Mouse (Mus musculus): ENCODE data around the gene Ppfibp2. TPM values are rescaled to one million over a fixed set of nuclear protein-coding genes. Genes with fewer than 3 reads are reported as not detected.

The Ppfibp2 gene
- polyA plus RNA-seq, 1 experiment from 2014 or later: 15.1 TPM

DNA sequence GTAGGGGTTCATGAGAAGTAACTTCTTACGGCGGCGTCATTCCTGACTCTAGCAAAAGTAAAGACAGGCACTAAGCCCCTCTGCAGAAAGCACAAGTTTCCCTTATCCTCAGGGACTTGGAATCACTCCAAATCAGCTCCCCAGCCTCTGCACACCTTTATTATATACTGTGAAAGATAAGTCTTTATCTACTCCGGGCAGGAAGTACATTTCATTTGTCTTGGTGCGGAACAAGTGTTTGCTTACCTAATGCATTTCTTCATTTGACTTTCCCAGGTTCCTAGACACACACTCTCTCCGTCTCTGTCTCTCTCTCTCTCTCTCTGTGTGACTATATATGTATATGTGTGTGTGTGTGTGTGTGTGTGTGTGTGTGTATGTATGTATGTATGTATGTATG is 68.6 kb downstream of the Ppfibp2 start:
- Histone ChIP-seq H3K4me3 (replicated peaks) (no peak overlapping the region), H3K9me3 (no peaks in the 10 kb centered on the region), H3K9ac (replicated peaks) (no peak overlapping the region), H3K27me3 (no peaks in the 10 kb centered on the region; the same call in 1 of the 2 replicates), H3K4me1 (replicated peaks) (peaks cover 65% of the 10 kb centered on the region), H3K36me3 (no peaks in the 10 kb centered on the region), H3K4me2 (no peak overlapping the region), H3K27ac (no peak overlapping the region)
- no peak for ATAC-seq (ENCODE audit: insufficient number of reproducible peaks, insufficient read depth, low FRiP score, low TSS enrichment, low read depth)
- 91% methylated on average over 6 of the region's 6 CpGs for WGBS

DNA sequence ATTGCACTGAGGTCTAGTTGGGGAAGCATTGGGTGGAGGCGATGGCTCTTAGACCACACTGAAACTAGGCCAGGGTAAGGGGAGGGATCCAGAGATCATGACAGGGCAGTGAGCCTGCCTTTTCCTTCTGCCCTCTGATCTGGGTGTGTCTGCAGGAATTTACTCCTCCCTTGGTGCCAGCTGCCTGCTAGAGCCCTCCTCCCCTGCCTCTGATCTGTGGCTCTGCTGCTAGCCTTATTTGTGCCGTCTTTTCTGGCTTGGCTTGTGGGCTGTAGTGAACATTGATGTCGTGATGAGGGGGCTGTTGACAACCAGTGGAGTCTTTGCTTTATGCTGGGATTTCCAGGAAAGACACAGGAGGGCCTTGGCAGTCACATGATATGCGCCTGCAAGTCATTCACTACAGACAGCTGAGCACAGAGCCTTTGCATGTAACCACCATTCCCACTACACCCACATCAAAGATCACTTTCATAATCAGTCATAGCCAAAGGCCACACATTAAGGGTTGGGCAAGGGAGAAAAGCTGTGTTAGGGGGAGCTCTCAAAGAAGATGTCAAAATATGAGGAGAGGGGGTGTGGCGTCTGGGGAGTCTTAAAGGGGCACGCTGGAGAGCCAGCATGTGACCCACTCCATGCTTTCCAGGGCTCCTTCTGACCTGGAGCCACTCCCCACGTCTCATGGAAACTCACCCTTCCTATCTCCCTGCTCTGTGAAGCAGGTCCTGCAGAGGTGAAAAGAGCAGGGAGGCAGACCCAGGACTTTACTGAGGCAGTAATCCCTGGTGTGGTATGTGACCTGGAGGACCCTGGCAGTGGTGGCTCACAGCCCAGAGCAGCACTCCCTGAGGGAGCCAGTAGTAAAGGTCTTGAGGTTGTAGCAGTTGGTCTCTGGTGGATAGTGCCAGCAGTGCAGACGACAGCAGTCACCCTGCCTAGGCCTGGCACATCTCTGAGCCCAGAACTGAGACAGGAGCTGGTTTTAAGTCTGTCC is 69.4 kb downstream of the Ppfibp2 start:
- Histone ChIP-seq H3K27me3 (no peaks in the 10 kb centered on the region; the same call in 1 of the 2 replicates), H3K9ac (replicated peaks) (peak overlapping the region; percentile 23; the same call in 1 of the 2 replicates), H3K36me3 (no peaks in the 10 kb centered on the region), H3K4me1 (replicated peaks) (peaks cover 69% of the 10 kb centered on the region), H3K4me3 (replicated peaks) (0 out of 2 replicates have a peak overlapping the region, but pooled peaks have one; percentile 50), H3K9me3 (no peaks in the 10 kb centered on the region), H3K27ac (peak overlapping the region; percentile 97), H3K4me2 (peak overlapping the region; percentile 74)
- ATAC-seq (ENCODE audit: insufficient number of reproducible peaks, insufficient read depth, low FRiP score, low TSS enrichment, low read depth): peak; percentile 22
- 22% methylated on average over 8 of the region's 8 CpGs for WGBS

DNA sequence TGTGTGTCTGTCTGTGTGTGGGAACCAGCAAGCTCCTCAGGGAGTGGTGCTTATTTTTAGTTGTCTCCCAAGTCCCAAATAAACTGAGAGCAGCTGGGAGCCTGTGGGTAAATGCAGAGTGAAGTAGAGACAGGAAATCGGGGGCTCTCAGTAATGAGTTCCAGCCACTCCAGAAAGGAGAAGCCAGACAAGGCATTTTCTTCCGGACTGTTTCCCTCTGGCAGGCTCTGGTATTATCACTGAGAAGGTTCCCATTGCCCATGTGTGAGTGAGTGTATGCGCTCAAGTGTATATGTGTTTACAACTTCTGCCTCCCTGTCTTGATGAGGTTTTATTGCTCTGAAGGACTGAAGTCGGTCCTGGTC is 70.2 kb downstream of the Ppfibp2 start:
- Histone ChIP-seq H3K4me2 (peak overlapping the region; percentile 74), H3K4me3 (replicated peaks) (peak overlapping the region; percentile 50), H3K36me3 (no peaks in the 10 kb centered on the region), H3K9ac (replicated peaks) (peak overlapping the region; percentile 71), H3K9me3 (no peaks in the 10 kb centered on the region), H3K4me1 (replicated peaks) (peaks cover 69% of the 10 kb centered on the region), H3K27me3 (no peaks in the 10 kb centered on the region), H3K27ac (peak overlapping the region; percentile 97)
- 9% methylated on average over 4 of the region's 4 CpGs for WGBS
- ATAC-seq (ENCODE audit: insufficient number of reproducible peaks, insufficient read depth, low FRiP score, low TSS enrichment, low read depth): peak; percentile 37

DNA sequence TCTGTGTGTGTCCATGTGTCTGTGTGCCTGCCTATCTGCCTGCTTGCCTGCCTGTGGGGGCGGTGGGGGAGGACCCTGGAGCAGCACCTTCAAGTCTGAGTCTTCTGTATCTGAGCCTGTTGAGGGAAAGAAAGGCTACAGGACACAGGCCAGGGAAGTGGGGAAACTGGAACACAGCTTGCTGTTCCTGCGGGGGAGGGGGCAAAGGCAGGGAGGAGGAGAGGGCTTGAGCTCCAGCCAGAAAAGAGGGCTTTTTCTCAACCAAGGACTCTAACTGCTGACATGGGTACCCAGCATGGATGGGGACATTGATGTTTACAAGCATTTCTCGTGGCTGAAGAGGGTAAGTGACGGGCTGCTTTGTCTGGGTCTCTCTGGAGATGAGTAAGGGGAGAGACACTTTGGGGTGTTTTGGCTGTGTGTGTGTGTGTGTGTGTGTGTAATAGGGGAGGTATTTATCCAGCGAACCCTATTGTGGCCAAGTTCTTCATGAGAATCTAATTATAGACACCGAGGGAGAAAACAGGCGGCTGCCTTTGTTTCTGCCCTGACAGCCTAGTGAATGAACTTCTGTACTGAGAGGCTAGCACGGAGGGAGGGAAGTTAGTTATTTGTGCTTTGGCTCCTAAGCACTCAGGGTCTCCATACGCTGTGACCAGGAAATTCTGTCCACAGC is 70.7 kb downstream of the Ppfibp2 start:
- Histone ChIP-seq H3K9ac (replicated peaks) (peak overlapping the region; percentile 71), H3K27ac (peak overlapping the region; percentile 97), H3K4me1 (replicated peaks) (peaks cover 69% of the 10 kb centered on the region), H3K4me3 (replicated peaks) (peak overlapping the region; percentile 50), H3K9me3 (no peaks in the 10 kb centered on the region), H3K4me2 (peak overlapping the region; percentile 74), H3K27me3 (no peaks in the 10 kb centered on the region), H3K36me3 (no peaks in the 10 kb centered on the region; the same call in 1 of the 2 replicates)
- ATAC-seq (ENCODE audit: insufficient number of reproducible peaks, insufficient read depth, low FRiP score, low TSS enrichment, low read depth): peak; percentile 45
- 4% methylated on average over 9 of the region's 9 CpGs for WGBS

DNA sequence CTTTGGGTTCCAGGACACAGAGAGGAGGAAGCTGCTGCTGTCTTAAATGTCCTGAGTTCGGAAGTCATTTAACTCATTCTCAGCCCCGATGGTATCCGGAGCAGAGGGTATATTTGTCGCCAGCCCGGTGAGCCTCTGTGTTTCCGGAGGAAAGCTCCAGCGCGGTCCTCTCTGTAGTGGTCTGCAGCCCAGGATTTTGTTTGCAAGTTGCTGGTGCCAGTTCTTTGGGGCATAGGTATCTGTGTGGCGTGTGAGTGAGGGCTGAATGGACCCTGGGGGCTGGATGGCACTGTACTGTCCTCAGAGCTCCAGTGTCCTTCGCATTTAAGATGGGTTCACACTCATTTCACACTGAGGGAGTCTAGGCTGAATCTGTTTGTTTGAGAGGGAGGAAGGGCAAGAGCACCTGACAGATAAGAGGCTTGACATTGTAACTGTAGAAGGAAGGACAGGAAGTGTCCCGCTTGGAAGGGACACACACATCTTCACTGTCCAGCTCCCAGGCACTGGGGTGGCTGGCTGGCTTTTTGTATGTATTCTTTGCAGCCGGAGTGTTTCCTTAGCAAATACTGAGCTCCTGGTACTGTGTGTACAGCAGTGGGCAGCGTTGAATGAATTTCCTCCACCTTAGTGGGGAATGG is 71.4 kb downstream of the Ppfibp2 start:
- 16% methylated on average over 13 of the region's 13 CpGs for whole genome bisulfite sequencing
- no peak for ATAC-seq (ENCODE audit: insufficient number of reproducible peaks, insufficient read depth, low FRiP score, low TSS enrichment, low read depth)
- no peaks in the 10 kb centered on the region; the same call in 1 of the 2 replicates for H3K36me3 ChIP-seq
- peak overlapping the region; percentile 71 for H3K9ac ChIP-seq (replicated peaks)
- H3K27me3 ChIP-seq: no peaks in the 10 kb centered on the region
- peak overlapping the region; percentile 50 for H3K4me3 ChIP-seq (replicated peaks)
- H3K4me1 ChIP-seq (replicated peaks): peaks cover 67% of the 10 kb centered on the region
- no peaks in the 10 kb centered on the region for H3K9me3 ChIP-seq
- peak overlapping the region; percentile 74 for H3K4me2 ChIP-seq
- peak overlapping the region; percentile 97 for H3K27ac ChIP-seq

DNA sequence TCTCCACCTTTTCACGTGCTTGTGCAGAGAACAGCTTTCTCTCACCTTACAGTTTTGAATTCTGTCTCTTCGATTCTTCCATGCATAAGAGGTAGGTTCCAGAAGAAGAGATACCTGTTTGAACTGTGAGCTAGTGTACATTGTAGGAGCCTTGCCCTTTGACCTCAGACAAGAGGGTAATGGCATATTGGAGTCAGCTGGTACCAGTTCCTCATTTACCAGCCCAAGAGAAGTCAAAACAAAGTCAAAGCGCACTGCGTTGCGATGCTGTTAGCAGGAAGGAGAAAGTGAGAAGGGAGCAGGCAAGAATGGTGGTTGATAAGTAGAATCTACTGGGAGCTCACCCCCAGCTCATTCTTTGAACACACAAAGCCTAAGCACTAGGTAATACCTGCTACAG is 73.5 kb downstream of the Ppfibp2 start:
- Histone ChIP-seq H3K36me3 (no peaks in the 10 kb centered on the region; the same call in 1 of the 2 replicates), H3K27ac (no peak overlapping the region), H3K9me3 (no peaks in the 10 kb centered on the region), H3K4me1 (replicated peaks) (peaks cover 47% of the 10 kb centered on the region), H3K27me3 (no peaks in the 10 kb centered on the region), H3K9ac (replicated peaks) (no peak overlapping the region), H3K4me3 (replicated peaks) (no peak overlapping the region), H3K4me2 (no peak overlapping the region)
- ATAC-seq (ENCODE audit: insufficient number of reproducible peaks, insufficient read depth, low FRiP score, low TSS enrichment, low read depth): no peak
- 91% methylated on average over 5 of the region's 5 CpGs for WGBS

DNA sequence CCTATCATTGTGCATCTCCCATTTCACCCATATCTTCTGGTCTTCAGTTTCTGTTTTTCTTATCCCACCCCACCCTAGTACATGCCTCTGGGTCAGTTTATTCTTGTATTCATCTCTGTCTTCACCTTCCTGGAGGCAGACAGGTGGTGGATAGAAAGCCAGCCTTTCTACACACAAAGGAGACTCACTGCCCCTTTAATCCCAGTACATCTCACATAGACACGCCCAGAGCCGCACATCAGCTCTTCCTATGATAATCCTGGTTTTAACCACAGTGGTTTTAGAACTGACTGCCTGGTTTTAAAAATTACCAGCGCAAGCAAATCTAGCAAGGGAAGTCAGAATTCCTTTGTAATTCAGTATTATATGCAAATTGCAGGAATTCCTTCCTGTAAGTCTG is 80.2 kb downstream of the Ppfibp2 start:
- Histone ChIP-seq H3K9me3 (no peaks in the 10 kb centered on the region), H3K4me2 (no peak overlapping the region), H3K4me1 (replicated peaks) (peaks cover 9% of the 10 kb centered on the region; the same call in 1 of the 2 replicates), H3K27me3 (no peaks in the 10 kb centered on the region), H3K9ac (replicated peaks) (no peak overlapping the region), H3K27ac (no peak overlapping the region), H3K36me3 (no peaks in the 10 kb centered on the region; the same call in 1 of the 2 replicates), H3K4me3 (replicated peaks) (no peak overlapping the region)
- 79% methylated on average over 3 of the region's 3 CpGs for WGBS
- ATAC-seq (ENCODE audit: insufficient number of reproducible peaks, insufficient read depth, low FRiP score, low TSS enrichment, low read depth): no peak

DNA sequence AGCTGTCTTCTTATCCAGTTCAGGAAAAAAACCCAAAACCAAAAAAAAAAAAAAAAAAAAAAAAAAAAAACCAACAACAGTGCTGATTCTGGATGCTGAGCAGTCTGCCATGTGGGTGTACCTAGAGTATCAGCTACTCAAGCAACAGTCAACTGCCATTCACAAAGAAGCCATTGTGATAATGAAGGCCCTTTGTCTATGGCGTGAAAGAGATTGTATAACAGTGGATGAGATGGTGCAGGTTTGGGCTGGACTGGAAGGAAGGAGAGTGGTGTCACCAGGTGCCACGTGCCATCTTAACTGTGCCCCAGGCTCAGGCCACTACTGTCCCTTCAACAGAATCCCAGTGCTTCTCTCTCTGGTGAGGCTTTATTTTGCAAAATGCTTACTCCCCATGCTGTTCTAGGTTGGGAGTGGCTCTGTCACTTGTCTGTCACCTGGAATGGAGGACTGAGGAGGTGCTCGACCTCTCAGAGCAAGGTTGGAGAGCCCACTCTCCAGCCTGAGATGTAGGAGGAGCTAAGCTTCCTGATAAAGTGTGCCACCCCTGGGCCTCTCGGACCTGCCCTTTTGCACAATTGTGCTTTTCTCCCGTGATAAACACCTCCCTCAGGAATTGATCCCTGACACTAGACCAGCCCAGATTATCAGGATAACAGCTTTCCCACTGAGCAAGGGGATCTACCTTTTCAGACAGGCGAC is 85.3 kb downstream of the Ppfibp2 start:
- H3K27me3 ChIP-seq: no peaks in the 10 kb centered on the region
- no peak overlapping the region for H3K4me3 ChIP-seq (replicated peaks)
- no peak overlapping the region for H3K4me2 ChIP-seq
- peaks cover 10% of the 10 kb centered on the region for H3K4me1 ChIP-seq (replicated peaks)
- ATAC-seq (ENCODE audit: insufficient number of reproducible peaks, insufficient read depth, low FRiP score, low TSS enrichment, low read depth): no peak
- no peak overlapping the region for H3K9ac ChIP-seq (replicated peaks)
- no peaks in the 10 kb centered on the region for H3K9me3 ChIP-seq
- H3K36me3 ChIP-seq: peaks cover 15% of the 10 kb centered on the region
- WGBS: 57% methylated on average over 6 of the region's 6 CpGs
- H3K27ac ChIP-seq: no peak overlapping the region

DNA sequence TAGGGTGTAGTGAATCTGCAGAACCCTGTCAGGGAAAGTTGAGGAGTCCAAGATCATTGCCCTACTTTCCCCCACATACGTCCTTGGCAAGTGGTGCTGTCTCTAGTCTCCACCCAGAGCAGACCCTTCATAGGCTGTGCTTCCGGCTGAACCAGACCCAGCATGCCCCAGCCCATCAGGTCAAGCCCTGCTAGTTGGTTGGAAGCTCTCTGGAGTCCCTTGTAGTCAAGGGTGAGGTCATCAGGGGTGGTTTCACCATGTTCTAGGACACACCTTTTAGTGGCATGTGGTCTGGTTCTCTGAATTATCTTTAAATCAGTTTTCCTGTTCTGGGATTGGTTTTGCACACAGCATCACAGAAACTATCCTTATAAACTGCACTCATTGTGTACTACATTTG is 86.3 kb downstream of the Ppfibp2 start:
- Histone ChIP-seq H3K27me3 (no peaks in the 10 kb centered on the region), H3K4me3 (replicated peaks) (no peak overlapping the region), H3K36me3 (peaks cover 15% of the 10 kb centered on the region), H3K9me3 (no peaks in the 10 kb centered on the region), H3K27ac (no peak overlapping the region), H3K4me1 (replicated peaks) (peaks cover 10% of the 10 kb centered on the region), H3K4me2 (no peak overlapping the region), H3K9ac (replicated peaks) (no peak overlapping the region)
- ATAC-seq (ENCODE audit: insufficient number of reproducible peaks, insufficient read depth, low FRiP score, low TSS enrichment, low read depth): no peak
- 93% methylated on average over 2 of the region's 2 CpGs for WGBS

DNA sequence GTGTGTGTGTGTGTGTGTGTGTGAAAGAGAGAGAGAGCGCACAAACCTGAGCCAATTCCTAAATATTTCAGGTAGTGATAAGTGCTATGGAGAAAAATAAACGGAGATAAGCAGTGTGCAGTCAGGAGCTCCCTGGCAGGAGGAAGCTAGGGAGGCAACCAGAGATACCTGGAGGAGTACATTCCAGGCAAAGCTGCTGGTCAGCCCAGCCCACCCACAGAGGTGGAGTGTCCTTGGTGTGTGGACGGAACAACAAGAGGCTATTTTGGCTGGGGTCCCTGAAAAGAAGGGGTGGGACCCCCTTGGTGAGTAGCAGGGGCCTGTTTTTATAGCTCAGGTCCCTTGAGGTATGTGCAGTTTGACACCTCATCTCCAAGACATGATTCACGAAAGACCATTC is 88.2 kb downstream of the Ppfibp2 start:
- no peak overlapping the region for H3K27ac ChIP-seq
- no peak overlapping the region for H3K9ac ChIP-seq (replicated peaks)
- H3K4me3 ChIP-seq (replicated peaks): no peak overlapping the region
- no peaks in the 10 kb centered on the region for H3K27me3 ChIP-seq
- WGBS: 88% methylated on average over 4 of the region's 4 CpGs
- H3K36me3 ChIP-seq: peaks cover 15% of the 10 kb centered on the region
- H3K9me3 ChIP-seq: no peaks in the 10 kb centered on the region
- no peak for ATAC-seq (ENCODE audit: insufficient number of reproducible peaks, insufficient read depth, low FRiP score, low TSS enrichment, low read depth)
- H3K4me2 ChIP-seq: no peak overlapping the region
- H3K4me1 ChIP-seq (replicated peaks): peaks cover 10% of the 10 kb centered on the region

Measured in limb, embryonic 12.5 days (tissue).